Mouse (Mus musculus) heart, postnatal 14 days (tissue): Measurements from ENCODE around the gene Pla2g12b. TPM values are rescaled to one million over a fixed set of nuclear protein-coding genes. Genes with fewer than 3 reads are reported as not detected.
A peak's percentile ranks its signal among the peaks of the same experiment; 100 is the strongest.

Experiments used
- DNase-seq, 2 experiments: peaks; one replicate each; pipeline ENCODE4 v3.0.0; 2021 to 2022
- intact Hi-C: fragments of 180-260 bp; cut with DNase I; formaldehyde crosslinking; loops from one replicate; pipeline ENCODE4 v1.15.1; 2025
- total RNA-seq, 2 experiments: library from RNA; stranded (reverse); gene quantifications; 2 replicates each; pipeline ENCODE4 v1.2.3; 2021

Gene Pla2g12b
- total RNA-seq, 2 experiments from 2014 or later = not detected

DNA sequence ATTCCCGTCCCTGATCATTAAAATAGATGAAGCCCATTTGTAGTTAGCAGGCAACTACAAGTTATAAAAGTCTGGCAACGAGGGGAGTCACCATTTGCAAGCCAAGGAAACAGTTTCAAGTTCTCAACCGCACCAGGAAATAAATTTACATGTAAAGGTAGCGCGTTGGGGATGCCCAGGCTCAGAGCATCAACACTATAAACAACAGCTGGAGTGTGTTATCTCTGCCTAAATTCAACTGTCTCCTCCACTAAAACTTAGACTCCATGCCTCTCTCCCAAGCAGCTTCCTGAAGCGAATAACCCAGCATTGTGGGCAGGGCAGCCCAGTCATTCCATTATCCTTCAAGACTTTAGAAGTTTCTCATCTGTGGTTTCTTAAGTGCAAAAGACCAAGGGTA, 5.0 kb downstream of the Pla2g12b start:
- DNase-seq = no peak
- intact Hi-C loops = no loop called here

DNA sequence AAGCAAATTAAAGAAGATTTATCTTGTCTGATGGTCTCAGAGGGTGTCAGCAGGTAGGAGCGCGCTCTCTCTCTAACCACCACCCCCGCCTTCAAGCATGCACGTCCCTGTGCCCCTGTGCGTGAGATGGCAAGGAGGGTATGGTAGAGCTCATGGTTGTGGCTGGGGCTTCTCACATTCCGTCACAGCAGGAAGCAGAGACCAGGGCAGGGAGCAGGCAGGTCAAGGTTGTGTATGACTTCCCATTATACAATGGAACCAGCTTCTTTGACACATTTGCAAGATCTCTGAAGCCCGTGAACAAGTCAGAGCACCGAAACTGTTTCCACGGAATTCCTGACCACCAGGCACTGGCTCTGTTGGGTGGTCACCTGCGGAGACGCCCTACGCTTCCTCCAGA, 6.8 kb downstream of the Pla2g12b start:
- no peak for DNase-seq
- intact Hi-C loops = no loop called here

DNA sequence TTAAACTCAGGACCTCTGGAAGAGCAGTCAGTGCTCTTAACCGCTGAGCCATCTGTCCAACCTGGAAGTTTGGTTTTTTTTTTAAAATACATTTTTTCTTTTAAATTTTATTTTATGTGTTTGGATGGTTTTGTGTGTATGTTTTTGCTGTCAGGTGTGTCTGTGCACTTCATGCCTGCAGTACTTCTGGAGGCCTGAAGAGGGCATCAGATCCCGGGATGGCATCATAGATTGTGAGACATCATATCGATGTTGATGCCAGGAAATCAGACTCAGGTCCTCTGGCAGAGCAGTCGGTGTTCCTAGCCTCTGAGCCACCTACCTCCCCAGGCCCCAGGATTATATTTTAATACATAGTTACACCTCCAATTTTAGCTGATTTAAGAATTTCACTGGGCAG, 10.3 kb downstream of the Pla2g12b start:
- DNase-seq = no peak
- intact Hi-C loops = no loop called here

DNA sequence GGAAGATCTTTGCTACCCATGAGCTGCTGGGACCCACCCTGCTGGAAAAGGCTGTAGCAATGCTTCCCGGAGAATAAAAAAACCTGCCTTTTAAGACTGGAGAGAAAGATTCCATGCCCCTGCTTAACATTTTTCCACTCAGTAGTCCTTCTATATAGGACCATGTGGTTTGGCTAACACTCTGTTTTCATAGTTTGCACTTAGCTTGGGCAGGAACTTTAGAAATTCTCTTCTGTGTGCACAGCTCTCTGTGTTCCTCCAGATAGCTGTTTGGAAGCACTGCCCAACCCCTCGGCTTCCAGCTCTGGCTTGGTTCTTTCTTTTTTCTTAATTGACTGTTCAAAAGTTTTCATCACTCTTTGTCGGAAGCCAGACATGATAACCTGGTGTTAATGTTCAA, 13.2 kb downstream of the Pla2g12b start:
- intact Hi-C loops = no loop called here
- no peak for DNase-seq

DNA sequence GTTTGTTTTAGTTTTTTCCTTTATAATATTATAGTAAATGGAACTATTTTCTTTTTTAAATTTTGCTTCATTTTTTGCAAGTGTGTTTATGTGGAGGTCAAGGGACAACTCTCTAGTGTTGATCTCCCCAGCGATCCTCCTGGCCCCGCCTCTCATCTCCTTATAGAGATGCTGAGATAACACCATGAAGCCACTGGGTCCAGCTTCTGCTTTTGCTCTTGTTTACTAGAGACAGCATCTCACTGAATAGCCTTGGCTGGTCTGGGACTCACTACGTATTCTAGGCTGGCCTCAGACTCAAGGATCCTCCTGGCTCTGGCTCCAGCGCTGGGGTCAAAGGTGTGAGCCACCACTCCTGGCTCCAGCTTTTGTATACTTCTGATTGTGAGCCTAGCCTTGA, 16.1 kb downstream of the Pla2g12b start:
- no peak for DNase-seq
- intact Hi-C loops = no loop called here

DNA sequence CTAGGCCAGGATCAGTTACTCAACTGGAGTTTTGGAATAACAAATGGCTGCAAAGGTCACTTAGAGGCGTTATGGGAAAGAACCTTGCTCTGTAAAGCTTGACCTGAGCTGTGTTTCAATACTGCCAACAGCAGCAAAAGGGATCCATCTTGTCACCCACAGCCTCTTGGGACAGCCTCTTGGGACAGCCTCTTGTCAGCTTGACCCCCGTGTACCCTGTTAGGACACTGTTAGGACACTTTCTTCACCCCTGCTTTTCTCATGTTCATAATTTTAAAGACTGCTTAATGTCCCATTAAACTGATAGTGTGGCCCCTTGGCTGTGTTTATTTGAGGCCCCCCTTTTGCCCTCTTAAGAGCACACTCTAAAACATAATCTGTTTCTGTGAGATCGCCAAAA, 21.0 kb downstream of the Pla2g12b start:
- no peak for DNase-seq
- intact Hi-C loops = no loop called here

DNA sequence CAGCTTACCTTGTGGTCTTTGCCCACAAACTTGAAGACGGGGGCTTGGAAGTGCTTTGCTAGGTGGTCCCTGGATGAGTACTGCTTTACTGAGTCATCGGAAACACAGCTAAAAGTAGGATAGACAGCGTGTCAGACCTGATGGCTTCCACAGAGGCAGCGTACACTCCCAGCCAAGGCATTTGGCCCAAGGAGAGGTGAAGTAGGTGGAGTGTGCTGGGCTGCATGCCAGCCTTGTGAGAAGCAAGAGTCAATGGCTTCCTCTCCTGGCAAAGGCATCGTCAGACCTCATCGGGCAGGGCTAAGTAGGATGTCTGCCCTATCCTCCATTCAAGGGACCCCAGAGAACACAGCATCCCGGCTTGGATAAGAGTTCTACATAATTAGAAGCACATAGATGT, 21.9 kb downstream of the Pla2g12b start:
- DNase-seq = peak; percentile 74 to 81
- intact Hi-C loops = no loop called here

DNA sequence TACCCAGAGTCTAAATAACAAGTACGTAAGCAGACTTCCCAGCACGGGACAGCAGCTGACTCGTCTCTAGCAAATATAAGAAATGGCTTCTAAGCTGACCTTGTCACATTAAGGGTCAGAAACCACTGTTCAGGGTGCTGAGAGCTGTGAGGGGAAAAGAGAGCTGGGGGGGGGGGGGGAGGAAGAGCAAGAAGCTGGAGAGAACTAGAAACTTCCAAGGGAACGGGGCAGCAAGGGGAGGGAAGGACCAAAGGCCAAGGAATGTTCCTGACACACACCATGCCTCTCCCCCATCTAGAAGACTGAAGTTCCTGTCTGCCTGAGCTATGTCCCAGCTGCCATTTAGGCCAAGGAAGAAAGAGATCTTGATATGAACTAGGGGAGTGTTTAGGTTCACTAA, 22.9 kb downstream of the Pla2g12b start:
- intact Hi-C loops = no loop called here
- DNase-seq = no peak

DNA sequence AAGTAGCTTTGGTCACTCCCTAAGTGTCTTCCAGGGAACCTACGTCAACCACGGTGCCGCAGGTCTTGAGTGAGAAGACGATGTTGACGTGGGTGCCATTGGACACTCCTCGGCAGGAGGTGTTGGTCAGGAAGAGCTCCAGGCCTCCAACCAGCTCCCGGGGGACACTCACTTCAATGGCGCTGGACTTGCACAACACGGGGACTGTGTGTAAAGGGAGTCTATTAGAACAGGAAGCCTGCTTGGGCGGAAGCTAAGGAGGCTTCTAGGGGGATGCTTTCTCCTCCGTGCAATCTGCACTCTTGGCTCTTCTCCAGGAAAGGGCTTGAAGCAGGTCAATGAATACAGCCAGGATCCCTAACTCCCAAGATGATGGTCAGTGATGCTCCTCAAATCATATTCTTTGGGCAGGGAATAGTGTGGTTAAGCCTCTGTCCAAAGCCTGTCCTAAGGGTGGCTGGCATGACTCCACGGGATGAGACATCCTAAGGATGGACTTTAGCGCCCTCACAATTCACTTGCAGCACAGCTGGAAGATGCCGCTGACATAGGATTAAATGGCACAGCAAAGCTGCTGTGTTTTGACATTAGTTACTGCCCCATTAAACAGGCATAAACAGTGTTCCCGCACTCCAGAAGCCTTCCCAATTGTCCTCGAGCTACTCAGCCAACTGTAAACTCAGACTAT, 26.1 kb downstream of the Pla2g12b start:
- intact Hi-C loops = no loop called here
- DNase-seq = no peak

DNA sequence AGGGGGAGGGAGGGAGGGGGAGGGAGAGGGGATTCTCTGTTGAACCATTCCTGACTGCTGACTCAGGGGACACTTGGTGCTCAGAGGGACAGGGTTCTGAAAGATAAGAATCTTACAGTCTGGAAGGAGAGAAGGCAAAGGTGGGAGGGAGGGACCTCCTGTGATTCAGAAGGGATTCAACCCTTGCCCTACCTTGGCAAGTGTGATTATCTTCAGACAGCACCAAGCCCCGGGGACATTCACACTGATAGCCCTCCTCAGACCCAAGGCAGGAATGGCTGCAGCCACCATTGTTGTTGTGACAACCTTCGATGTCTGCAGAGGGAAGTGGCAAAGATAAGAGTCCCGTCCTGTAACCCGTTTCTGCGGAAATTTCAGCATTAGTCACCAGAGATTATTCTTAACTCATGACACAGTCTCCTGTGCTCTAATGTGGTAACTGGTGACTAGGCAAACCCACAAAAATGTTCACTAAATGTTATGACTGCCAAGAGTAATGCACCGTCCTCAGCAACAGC, 27.3 kb downstream of the Pla2g12b start:
- intact Hi-C loops = no loop called here

DNA sequence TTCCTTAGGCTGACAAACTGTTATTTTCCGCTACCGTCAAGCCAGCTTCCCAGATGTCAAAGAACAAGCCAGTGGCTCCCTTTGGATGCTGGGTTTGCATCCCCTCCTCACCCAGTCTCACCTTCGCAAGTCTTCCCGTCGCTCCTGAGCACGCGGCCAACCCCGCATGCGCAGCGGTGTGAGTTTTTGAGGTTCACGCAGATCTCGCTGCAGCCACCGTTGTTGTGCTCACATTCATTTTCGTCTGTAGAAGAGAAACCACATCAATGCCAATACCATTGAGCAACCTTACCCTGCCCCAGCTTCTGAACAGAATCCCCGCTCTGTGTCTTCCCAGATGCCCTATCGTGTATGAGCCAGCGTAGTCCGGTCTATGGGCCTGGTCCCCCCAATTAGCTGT, 32.3 kb downstream of the Pla2g12b start:
- DNase-seq = no peak
- intact Hi-C loops = no loop called here

More for the DNA sequence above, 27.3 kb downstream of the Pla2g12b start:
- DNase-seq = no peak

DNA sequence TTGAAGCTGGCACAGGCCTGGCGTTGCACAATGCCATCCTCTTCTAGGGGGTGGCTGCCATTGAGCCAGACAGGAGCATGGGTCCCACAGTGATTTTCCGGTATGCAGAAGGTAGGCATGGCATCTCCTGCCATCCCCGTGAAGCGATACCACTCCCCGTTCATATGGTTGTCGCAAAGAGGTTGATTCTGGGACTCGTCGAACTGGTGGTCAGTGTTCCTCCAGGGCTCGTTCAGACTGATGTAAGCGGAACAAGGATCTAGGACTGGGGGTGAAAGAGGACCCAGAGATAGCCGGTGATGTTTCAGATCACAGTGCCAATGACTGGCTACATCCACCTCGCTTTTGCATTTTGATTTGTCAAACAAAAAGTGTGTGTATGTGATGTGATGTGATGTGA, 35.2 kb downstream of the Pla2g12b start:
- DNase-seq = no peak
- intact Hi-C loops = no loop called here

DNA sequence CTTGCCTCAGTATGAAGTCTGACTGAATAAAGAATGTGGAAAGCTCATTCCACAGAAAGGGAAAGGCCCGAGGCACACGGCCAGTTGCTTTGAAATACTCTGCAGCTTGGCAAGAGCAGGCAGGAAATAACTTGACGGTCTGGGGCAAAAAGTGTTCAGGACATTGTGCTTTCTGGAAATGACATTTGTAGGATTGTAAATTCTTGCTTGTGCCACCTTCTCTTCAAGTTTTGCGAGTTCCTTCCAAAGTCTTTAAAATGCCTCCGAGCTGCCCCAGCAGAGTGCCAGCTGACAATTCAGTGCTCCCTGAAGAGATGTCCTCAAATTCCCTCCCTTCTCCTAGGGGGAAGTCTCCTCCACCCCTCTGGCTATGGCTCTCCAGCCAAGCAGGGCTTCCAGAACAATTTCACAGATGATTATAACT, 36.1 kb downstream of the Pla2g12b start:
- intact Hi-C loops = no loop called here

DNA sequence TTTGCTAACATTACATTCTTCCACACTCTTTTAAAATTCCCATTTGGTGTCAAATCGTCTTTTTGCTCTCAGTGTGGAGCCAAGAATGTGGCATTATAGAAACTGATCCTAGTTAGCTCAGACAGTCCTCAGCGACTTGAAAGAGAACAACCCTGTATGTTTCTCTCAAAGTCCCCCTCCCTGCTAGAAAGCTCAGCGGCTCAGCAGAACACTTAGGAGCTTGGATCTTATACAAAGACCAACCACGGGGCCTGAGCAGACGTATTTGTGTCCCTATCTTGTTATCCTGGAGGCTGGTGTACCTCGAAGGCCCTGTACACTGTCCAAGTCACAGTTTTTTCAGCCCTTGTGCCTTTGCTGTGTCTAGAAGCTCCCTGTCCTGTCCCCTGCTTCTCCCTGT, 36.7 kb downstream of the Pla2g12b start:
- DNase-seq = no peak
- intact Hi-C loops = no loop called here

More for the DNA sequence above, 36.1 kb downstream of the Pla2g12b start:
- DNase-seq = peak; percentile 64 to 75

DNA sequence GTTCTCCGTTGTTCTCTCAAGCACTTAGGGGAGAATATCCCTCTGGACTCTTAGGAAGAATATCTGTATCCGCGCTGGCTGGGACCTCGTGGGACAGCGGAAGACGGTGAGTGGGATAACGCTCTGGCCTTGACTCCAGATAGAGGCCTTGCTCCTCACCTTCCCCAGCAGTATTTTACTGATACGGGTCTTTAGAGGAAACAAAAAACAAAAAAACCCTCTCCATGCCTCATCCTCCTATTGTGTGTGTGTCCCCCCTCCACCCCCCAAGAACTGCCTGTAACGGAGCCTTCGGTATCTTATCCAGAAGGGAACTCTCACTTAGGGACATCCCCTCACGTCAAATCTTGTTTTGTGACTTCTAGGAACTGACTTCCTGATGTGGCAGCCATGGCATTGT, 38.3 kb downstream of the Pla2g12b start, which contains the start of gene Oit3:
Gene Oit3, minus strand, starts transcription at position 44 of the 400 bp plus-strand sequence.
- intact Hi-C loops = no loop called here

DNA sequence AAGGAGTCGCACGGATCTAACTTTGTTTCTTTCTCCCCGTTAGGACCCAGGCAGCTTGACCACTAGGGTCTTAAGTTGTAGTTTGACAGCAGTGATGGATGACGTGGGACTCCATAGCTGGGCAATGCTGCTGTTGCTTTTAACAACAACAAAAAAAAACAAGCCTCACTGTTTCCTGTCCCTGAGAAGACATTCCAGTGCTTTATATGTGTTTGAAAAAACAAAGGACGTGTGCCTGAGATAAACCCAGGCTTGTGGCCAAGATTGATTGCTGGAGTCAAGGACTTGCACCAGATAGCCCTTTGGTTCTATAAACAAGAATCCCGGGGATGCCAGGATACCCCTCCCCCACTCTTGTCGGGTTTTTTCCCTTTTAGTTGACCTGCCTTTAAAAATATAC, 39.8 kb downstream of the Pla2g12b start:
- no peak for DNase-seq
- intact Hi-C loops = no loop called here

More for the DNA sequence above, 38.3 kb downstream of the Pla2g12b start, which contains the start of gene Oit3:
- no peak for DNase-seq

DNA sequence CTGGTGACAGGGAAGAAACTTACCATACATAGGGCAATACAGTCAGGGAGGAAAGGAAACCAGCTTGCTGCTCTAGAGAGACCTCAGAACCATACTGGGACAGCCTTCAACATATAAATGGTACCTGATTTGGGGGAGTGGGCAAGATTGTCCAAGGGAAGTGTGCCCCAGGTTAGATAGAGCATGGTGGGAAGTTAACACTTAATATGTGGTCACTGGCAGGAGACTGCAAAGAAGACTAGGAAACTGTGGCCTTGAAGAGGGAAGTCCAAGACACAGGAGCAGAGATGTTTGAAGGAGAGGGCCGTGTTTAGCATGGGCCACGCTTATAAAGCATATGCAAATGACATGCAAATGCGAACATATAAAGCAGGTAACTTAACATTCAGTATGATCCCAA, 40.6 kb downstream of the Pla2g12b start:
- no peak for DNase-seq
- intact Hi-C loops = no loop called here

DNA sequence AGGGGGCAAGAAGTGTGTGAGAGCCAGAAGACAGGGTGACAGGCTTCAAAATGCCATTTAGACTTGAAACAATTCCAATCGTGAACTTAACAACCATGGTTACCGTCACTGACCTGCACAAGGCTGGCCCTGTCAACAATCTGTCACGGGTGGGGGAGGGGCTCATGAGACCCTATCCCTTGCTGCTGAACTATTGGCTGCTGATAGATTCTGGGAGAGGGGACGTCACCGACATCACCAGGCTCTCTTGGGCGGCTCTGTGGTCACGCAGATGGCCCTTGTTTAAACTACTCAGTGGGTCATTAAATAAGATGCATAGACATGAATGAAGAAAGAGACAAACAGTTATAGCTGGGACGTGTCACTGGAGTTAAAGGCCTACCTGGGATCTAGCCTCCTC, 41.2 kb downstream of the Pla2g12b start:
- intact Hi-C loops = no loop called here
- no peak for DNase-seq

DNA sequence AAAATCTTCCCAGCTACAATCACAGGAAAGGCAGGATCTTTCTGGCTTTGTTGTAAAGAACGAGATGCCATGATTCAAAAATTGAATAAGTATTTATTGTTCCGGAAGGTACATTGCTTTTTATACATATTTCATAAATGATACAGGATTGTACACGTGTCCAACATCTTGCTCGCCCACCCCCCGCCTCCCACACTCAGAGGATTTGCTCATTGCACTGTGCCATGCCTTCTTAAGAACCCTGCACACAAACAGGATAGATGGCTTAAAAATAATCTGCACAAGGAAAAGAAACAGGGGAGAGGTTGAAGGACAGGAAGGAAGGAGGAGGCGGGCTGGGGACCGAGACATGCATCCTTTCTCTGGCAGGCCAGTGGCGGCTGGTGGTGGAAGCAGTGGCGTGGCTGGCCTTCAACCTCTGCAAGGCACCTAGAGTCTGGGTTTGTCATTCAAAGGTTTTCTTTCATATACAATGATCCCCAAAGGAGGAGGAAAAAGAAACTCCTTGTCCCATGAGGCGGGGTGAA, 43.5 kb downstream of the Pla2g12b start:
- DNase-seq = no peak

DNA sequence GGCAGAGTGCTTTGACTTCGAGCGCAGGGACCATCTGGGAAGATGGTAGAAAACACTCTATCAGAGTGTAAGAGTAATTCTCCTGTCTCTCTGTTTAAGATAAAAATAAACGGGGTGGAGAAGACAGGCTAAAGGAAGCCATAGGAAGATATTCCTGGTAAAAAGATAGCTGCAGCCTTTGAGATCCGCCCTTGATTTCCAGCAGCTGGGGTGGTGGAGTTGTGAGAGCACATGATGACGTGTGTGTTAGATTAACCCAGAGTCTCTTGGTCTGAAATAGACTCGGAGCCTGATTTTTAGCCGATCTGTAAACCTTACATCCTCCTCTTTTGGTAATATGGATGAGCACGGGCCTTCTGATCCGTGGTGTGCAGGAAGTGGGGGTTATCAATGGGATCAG, 44.1 kb downstream of the Pla2g12b start:
- intact Hi-C loops = no loop called here
- no peak for DNase-seq

More for the DNA sequence above, 43.5 kb downstream of the Pla2g12b start:
- intact Hi-C loops = no loop called here

DNA sequence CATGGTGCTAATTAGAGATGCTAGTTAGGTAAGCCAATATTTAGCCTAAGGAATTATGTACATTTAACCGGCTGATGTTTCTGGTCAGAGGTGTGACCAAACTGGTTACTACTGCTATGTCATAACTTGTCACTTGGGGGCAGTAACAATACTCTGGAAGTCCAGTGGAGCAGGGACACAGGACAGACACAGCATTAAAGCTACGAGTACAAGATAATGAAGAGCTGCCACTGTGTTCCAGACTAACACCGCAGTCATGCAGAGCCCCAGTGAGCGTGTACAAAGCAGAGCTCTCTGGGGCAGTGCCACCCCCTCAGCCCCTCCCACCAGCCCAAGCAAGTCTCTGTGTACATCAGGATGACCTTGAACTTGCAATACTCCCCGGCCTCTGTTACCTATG, 48.4 kb downstream of the Pla2g12b start:
- intact Hi-C loops = loop anchor here (1.0 to 5.0 kb wide), 3 partner anchors 164 to 410 kb away; partner anchors contain the start of genes Gm10322 and Mcu
- DNase-seq = no peak

DNA sequence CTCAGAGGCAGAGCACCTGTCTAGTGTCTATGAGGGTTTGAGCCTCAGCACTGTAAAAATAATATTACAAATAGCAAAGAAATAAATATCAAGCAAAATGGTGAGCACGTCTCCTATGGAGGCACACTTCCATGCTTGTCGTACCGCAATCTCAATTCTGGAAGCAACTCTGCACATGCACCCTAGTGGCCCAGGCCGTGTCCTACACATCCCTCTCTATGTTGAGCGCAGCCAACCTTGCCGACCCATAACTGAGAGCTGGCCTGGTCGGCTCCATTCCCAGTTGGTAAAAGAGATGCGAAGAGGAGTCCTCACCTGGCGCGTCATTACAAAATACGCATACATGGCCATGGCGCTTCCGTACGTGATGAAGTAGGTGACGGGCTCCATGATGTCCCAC, 51.2 kb downstream of the Pla2g12b start:
- intact Hi-C loops = loop anchor here (5.0 kb wide), 2 partner anchors 363 to 408 kb away; no protein-coding TSS in a partner anchor
- DNase-seq = no peak
